Mouse (Mus musculus): ENCODE data around the gene Zrsr2. TPM values are rescaled to one million over a fixed set of nuclear protein-coding genes. Genes with fewer than 3 reads are reported as not detected.

Zrsr2 gene
- polyA plus RNA-seq (2014; fragmentation: Nextera tagmentation; extraction: Ambion mirVana) = 31.4 and 37.6 TPM in 2 replicates

DNA sequence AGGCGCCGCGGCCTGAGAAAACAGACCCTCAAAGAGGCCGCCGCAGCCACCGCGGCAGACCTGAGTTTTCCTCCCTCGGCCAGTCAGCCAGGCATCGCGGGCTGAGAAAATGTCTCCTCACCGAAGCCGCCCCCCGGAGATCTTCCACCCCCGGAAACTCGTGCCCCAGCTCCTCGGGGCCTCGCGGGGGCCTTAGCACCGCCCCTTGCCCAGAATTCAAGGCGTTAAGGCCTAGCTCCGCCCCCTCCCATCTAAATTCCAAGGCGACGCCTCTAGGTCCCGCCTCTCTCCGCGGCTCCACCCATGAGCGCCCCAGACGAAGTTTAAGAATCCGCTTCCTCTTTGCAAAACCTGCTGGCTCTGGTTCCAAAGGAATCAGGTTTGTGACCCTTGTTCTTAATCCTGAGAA, at the start of gene Zrsr2:
TSS of gene Zrsr2 (minus strand) at position 195 of the 409 bp plus-strand sequence.
- peak within 1 kb of the TSS; percentile 78 for H3K9ac ChIP-seq (ENCODE audit: low read depth, low read length)
- 10% methylated on average over 29 of the region's 29 CpGs for WGBS
- H3K9me3 ChIP-seq (ENCODE audit: control insufficient read depth, low read length) = no peaks in the 10 kb centered on the region
- H3K4me1 ChIP-seq (replicated peaks; ENCODE audit: control insufficient read depth, insufficient read depth, low read length) = no peaks in the 10 kb centered on the region
- H3K27ac ChIP-seq (ENCODE audit: low read depth, low read length) = peak within 1 kb of the TSS; percentile 97
- peak within 1 kb of the TSS; percentile 76 for H3K4me2 ChIP-seq
- H3K36me3 ChIP-seq (ENCODE audit: control insufficient read depth, insufficient read depth, low read length) = no peaks in the 10 kb centered on the region; the same call in 1 of the 2 replicates
- peak within 1 kb of the TSS; percentile 70 for H3K4me3 ChIP-seq (ENCODE audit: low read depth, low read length)
- ATAC-seq (replicated peaks; ENCODE audit: low FRiP score) (peak; percentile 90), DNase-seq (ENCODE audit: low spot score) (no peak)
- H3K27me3 ChIP-seq (replicated peaks; ENCODE audit: control insufficient read depth, insufficient read depth, low read length) = no peaks in the 10 kb centered on the region

GRCm38 (mm10) chrX:164004809-164005208, 46.3 kb upstream of the Zrsr2 start:
- Histone ChIP-seq H3K4me2 (no peak overlapping the region), H3K36me3 (ENCODE audit: control insufficient read depth, insufficient read depth, low read length) (no peaks in the 10 kb centered on the region), H3K9me3 (ENCODE audit: control insufficient read depth, low read length) (no peaks in the 10 kb centered on the region), H3K4me3 (ENCODE audit: low read depth, low read length) (no peak overlapping the region), H3K9ac (ENCODE audit: low read depth, low read length) (no peak overlapping the region), H3K27me3 (replicated peaks; ENCODE audit: control insufficient read depth, insufficient read depth, low read length) (no peaks in the 10 kb centered on the region), H3K4me1 (replicated peaks; ENCODE audit: control insufficient read depth, insufficient read depth, low read length) (no peaks in the 10 kb centered on the region), H3K27ac (ENCODE audit: low read depth, low read length) (no peak overlapping the region)
- DNase-seq (ENCODE audit: low spot score) (no peak), ATAC-seq (replicated peaks; ENCODE audit: low FRiP score) (no peak)
- 38% methylated on average over 2 of the region's 2 CpGs for WGBS

DNA sequence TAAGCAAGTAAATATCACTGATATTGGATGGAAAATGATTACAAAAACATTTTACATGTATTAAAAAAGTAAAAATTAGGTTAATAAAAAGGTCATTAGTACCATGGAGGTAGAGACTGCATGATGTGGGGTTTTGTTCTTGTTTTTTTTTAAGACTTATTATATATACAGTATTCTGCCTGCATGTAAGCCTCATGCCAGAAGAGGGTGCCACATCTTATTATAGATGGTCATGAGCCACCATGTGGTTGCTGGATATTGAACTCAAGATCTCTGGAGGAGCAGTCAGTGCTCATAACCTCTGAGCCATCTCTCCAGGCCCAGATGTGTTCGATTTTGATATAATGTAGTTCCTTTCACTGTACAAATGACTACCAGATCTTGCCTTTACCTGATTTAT, 41.4 kb upstream of the Zrsr2 start:
- Histone ChIP-seq H3K9ac (ENCODE audit: low read depth, low read length) (no peak overlapping the region), H3K4me1 (replicated peaks; ENCODE audit: control insufficient read depth, insufficient read depth, low read length) (no peaks in the 10 kb centered on the region), H3K27me3 (replicated peaks; ENCODE audit: control insufficient read depth, insufficient read depth, low read length) (no peaks in the 10 kb centered on the region), H3K27ac (ENCODE audit: low read depth, low read length) (no peak overlapping the region), H3K4me3 (ENCODE audit: low read depth, low read length) (no peak overlapping the region), H3K4me2 (no peak overlapping the region), H3K9me3 (ENCODE audit: control insufficient read depth, low read length) (no peaks in the 10 kb centered on the region), H3K36me3 (ENCODE audit: control insufficient read depth, insufficient read depth, low read length) (no peaks in the 10 kb centered on the region)
- DNase-seq (ENCODE audit: low spot score) (no peak), ATAC-seq (replicated peaks; ENCODE audit: low FRiP score) (no peak)
- 100% methylated on average over 1 of the region's 1 CpGs for WGBS

GRCm38 (mm10) chrX:163996754-163997153, 38.3 kb upstream of the Zrsr2 start:
- ATAC-seq (replicated peaks; ENCODE audit: low FRiP score) (no peak), DNase-seq (ENCODE audit: low spot score) (no peak)
- 85% methylated on average over 3 of the region's 3 CpGs for WGBS
- no peaks in the 10 kb centered on the region for H3K27me3 ChIP-seq (replicated peaks; ENCODE audit: control insufficient read depth, insufficient read depth, low read length)
- H3K4me3 ChIP-seq (ENCODE audit: low read depth, low read length) = no peak overlapping the region
- no peak overlapping the region for H3K27ac ChIP-seq (ENCODE audit: low read depth, low read length)
- no peak overlapping the region for H3K9ac ChIP-seq (ENCODE audit: low read depth, low read length)
- no peaks in the 10 kb centered on the region for H3K9me3 ChIP-seq (ENCODE audit: control insufficient read depth, low read length)
- no peaks in the 10 kb centered on the region for H3K4me1 ChIP-seq (replicated peaks; ENCODE audit: control insufficient read depth, insufficient read depth, low read length)
- no peaks in the 10 kb centered on the region for H3K36me3 ChIP-seq (ENCODE audit: control insufficient read depth, insufficient read depth, low read length)
- no peak overlapping the region for H3K4me2 ChIP-seq

DNA sequence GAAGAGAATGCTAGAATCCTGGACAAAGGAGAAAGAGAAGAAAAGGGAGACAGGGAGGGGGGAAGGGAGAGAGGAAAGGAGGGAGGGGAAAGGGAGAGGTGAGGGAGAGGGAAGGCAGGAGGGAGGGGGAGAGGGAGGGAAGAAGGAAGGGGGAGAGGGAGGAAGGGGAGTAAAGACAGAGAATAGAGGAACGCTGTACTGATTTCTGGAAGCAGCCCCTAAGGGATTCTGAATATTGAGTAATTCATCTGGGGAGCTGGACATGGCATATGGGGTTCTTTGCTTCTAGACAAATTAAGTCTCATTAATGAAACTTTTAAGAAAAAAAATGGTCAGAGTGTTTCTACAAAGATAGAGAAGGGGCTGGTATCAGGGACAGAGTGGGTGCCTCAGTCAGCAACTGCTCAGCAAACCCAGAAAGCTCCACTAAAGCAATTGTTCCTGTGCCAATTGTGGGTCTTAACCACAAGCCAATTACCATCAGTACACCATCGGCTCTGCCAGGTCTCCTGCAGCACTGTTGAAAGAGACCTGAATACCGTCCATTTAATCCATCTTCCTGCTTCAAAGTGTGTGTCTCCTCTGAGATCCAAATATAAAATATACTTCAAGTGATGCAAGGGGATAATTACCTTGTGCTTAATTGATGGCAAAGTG, 29.4 kb upstream of the Zrsr2 start:
- Histone ChIP-seq H3K4me3 (ENCODE audit: low read depth, low read length) (no peak overlapping the region), H3K27ac (ENCODE audit: low read depth, low read length) (no peak overlapping the region), H3K4me2 (no peak overlapping the region), H3K36me3 (ENCODE audit: control insufficient read depth, insufficient read depth, low read length) (no peaks in the 10 kb centered on the region), H3K9me3 (ENCODE audit: control insufficient read depth, low read length) (no peaks in the 10 kb centered on the region), H3K27me3 (replicated peaks; ENCODE audit: control insufficient read depth, insufficient read depth, low read length) (no peaks in the 10 kb centered on the region), H3K9ac (ENCODE audit: low read depth, low read length) (no peak overlapping the region), H3K4me1 (replicated peaks; ENCODE audit: control insufficient read depth, insufficient read depth, low read length) (no peaks in the 10 kb centered on the region)
- WGBS = 66% methylated on average over 3 of the region's 3 CpGs
- ATAC-seq (replicated peaks; ENCODE audit: low FRiP score) (no peak), DNase-seq (ENCODE audit: low spot score) (no peak)

- DNase-seq (ENCODE audit: low spot score) (no peak), ATAC-seq (replicated peaks; ENCODE audit: low FRiP score) (no peak)
- Histone ChIP-seq H3K4me1 (replicated peaks; ENCODE audit: control insufficient read depth, insufficient read depth, low read length) (no peaks in the 10 kb centered on the region), H3K36me3 (ENCODE audit: control insufficient read depth, insufficient read depth, low read length) (no peaks in the 10 kb centered on the region), H3K9me3 (ENCODE audit: control insufficient read depth, low read length) (no peaks in the 10 kb centered on the region), H3K27ac (ENCODE audit: low read depth, low read length) (no peak overlapping the region), H3K4me3 (ENCODE audit: low read depth, low read length) (no peak overlapping the region), H3K27me3 (replicated peaks; ENCODE audit: control insufficient read depth, insufficient read depth, low read length) (no peaks in the 10 kb centered on the region), H3K4me2 (no peak overlapping the region), H3K9ac (ENCODE audit: low read depth, low read length) (no peak overlapping the region)
- WGBS = 84% methylated on average over 6 of the region's 6 CpGs
Observed at GRCm38 (mm10) chrX:163982129-163982528, 23.7 kb upstream of the Zrsr2 start.

DNA sequence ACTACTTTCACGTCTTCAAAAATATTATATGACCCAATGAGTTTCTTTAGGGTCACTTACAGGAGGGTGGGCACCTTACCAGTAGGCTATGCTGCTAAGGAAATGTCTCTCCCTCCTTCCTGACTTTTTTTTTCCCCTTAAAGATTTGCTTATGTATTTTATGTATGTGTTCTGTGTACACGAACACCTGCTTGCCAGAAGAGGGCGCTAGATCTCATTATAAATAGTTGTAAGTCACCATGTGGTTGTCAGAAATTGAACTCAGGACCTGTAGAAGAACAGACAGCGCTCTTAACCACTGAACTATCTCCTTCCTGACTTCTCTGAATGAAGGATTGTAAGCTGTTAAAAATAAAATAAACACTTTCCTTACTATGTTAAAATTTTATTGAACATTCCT, 23.0 kb upstream of the Zrsr2 start:
- Histone ChIP-seq H3K27ac (ENCODE audit: low read depth, low read length) (no peak overlapping the region), H3K4me2 (no peak overlapping the region), H3K36me3 (ENCODE audit: control insufficient read depth, insufficient read depth, low read length) (no peaks in the 10 kb centered on the region), H3K27me3 (replicated peaks; ENCODE audit: control insufficient read depth, insufficient read depth, low read length) (no peaks in the 10 kb centered on the region), H3K4me3 (ENCODE audit: low read depth, low read length) (no peak overlapping the region), H3K4me1 (replicated peaks; ENCODE audit: control insufficient read depth, insufficient read depth, low read length) (no peaks in the 10 kb centered on the region), H3K9ac (ENCODE audit: low read depth, low read length) (no peak overlapping the region), H3K9me3 (ENCODE audit: control insufficient read depth, low read length) (no peaks in the 10 kb centered on the region)
- DNase-seq (ENCODE audit: low spot score) (no peak), ATAC-seq (replicated peaks; ENCODE audit: low FRiP score) (no peak)
- WGBS = 47% methylated on average over 4 of the region's 4 CpGs

- Histone ChIP-seq H3K9ac (ENCODE audit: low read depth, low read length) (no peak overlapping the region), H3K4me2 (no peak overlapping the region), H3K9me3 (ENCODE audit: control insufficient read depth, low read length) (no peaks in the 10 kb centered on the region), H3K36me3 (ENCODE audit: control insufficient read depth, insufficient read depth, low read length) (no peaks in the 10 kb centered on the region), H3K4me3 (ENCODE audit: low read depth, low read length) (no peak overlapping the region), H3K27ac (ENCODE audit: low read depth, low read length) (no peak overlapping the region), H3K27me3 (replicated peaks; ENCODE audit: control insufficient read depth, insufficient read depth, low read length) (no peaks in the 10 kb centered on the region), H3K4me1 (replicated peaks; ENCODE audit: control insufficient read depth, insufficient read depth, low read length) (no peaks in the 10 kb centered on the region)
- ATAC-seq (replicated peaks; ENCODE audit: low FRiP score) (no peak), DNase-seq (ENCODE audit: low spot score) (no peak)
- 85% methylated on average over 1 of the region's 1 CpGs for WGBS
Observed at GRCm38 (mm10) chrX:163981092-163981491, 22.6 kb upstream of the Zrsr2 start.

- Histone ChIP-seq H3K36me3 (ENCODE audit: control insufficient read depth, insufficient read depth, low read length) (no peaks in the 10 kb centered on the region; the same call in 1 of the 2 replicates), H3K9me3 (ENCODE audit: control insufficient read depth, low read length) (no peaks in the 10 kb centered on the region)
- peak; percentile 92 for ATAC-seq (replicated peaks; ENCODE audit: low FRiP score)
Observed at GRCm38 (mm10) chrX:163957803-163958466, 526 bp downstream of the Zrsr2 start.

More at GRCm38 (mm10) chrX:163957803-163958466, 526 bp downstream of the Zrsr2 start:
- Histone ChIP-seq H3K27ac (ENCODE audit: low read depth, low read length) (peak overlapping the region; percentile 97), H3K4me1 (replicated peaks; ENCODE audit: control insufficient read depth, insufficient read depth, low read length) (no peaks in the 10 kb centered on the region), H3K4me2 (peak overlapping the region; percentile 76), H3K9ac (ENCODE audit: low read depth, low read length) (peak overlapping the region; percentile 78), H3K4me3 (ENCODE audit: low read depth, low read length) (peak overlapping the region; percentile 70), H3K27me3 (replicated peaks; ENCODE audit: control insufficient read depth, insufficient read depth, low read length) (no peaks in the 10 kb centered on the region)
- 16% methylated on average over 53 of the region's 67 CpGs for WGBS
- DNase-seq (ENCODE audit: low spot score) = peak; percentile 67

Measured in liver, embryonic 11.5 days (tissue).